Mouse (Mus musculus) E14TG2a.4 (cell line): ENCODE results near the gene Bbox1.

Experiments
- H3K27me3 ChIP-seq: 2 replicates; pipeline ENCODE4 v1.6.1; 2014; ENCODE audit warnings: low read length, control low read depth; ENCODE audit not compliant: insufficient read depth
- H3K36me3 ChIP-seq: 2 replicates; pipeline ENCODE4 v1.6.1; 2014; ENCODE audit warnings: low read length, control low read depth; ENCODE audit not compliant: insufficient read depth
- H3K4me1 ChIP-seq: replicated peaks from 2 replicates; pipeline ENCODE4 v1.6.1; 2014; ENCODE audit warnings: low read depth, low read length, control low read depth
- H3K4me3 ChIP-seq: replicated peaks from 2 replicates; pipeline ENCODE4 v1.5.1; 2014; ENCODE audit warnings: mild to moderate bottlenecking, low read length
- H3K9me3 ChIP-seq: 2 replicates; pipeline ENCODE4 v1.6.1; 2014; ENCODE audit warnings: low read length, control low read depth
- CTCF ChIP-seq: conservative IDR thresholded peaks from 2 replicates; pipeline ENCODE4 v1.5.1; 2014; ENCODE audit warnings: low read length
- NANOG ChIP-seq: IDR thresholded peaks from 2 replicates; pipeline ENCODE4 v1.6.1; 2014; ENCODE audit warnings: borderline replicate concordance, low read length, mixed read lengths
- POU5F1 ChIP-seq: IDR thresholded peaks from 2 replicates; pipeline ENCODE4 v1.6.1; 2014; ENCODE audit warnings: low read length, borderline replicate concordance

Bbox1 gene

DNA sequence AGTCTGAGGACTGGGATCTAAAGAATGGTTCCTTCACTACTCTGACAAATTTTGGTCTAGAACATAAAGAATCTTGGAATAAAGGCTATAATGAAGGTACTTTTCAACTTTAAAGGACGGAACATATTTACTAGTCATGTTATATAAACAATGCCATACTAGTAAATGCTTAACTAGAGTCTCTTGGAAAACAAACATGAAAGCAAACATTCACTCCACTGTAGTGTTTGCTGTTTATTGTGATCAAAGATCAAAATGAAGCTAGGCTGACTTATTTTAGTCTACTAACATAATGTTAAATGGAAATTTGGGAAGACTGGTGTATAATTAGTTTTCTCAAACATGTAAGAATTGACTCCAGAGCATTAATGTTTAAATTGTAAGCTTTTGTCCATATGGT lies 4.9 kb upstream of the Bbox1 start:
- Histone ChIP-seq H3K36me3 (no peaks in the 10 kb centered on the region), H3K9me3 (no peaks in the 10 kb centered on the region), H3K4me1 (no peaks in the 10 kb centered on the region), H3K4me3 (no peak overlapping the region), H3K27me3 (no peaks in the 10 kb centered on the region)
- TF ChIP-seq POU5F1 (no peak), NANOG (no peak), CTCF (no peak)

DNA sequence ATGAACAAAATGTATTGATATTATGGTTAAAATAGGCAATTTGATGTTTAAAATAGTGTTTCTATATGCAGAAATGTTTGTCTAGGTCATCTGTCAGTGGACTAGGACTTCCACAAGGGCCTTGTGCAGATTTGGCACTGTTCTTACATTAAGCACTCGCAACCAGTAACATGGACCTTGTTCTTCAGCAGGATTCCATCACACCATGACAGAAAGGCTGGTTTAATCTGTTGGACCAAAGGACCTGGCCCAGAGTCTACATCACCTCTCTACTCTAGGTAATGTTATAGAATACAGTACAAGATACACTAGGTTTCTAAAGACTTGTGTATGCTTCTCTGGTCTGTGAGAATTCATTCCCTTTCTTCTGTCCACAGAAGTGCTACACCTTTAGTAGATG lies 4.4 kb upstream of the Bbox1 start:
- Histone ChIP-seq H3K4me3 (no peak overlapping the region), H3K4me1 (no peaks in the 10 kb centered on the region)

DNA sequence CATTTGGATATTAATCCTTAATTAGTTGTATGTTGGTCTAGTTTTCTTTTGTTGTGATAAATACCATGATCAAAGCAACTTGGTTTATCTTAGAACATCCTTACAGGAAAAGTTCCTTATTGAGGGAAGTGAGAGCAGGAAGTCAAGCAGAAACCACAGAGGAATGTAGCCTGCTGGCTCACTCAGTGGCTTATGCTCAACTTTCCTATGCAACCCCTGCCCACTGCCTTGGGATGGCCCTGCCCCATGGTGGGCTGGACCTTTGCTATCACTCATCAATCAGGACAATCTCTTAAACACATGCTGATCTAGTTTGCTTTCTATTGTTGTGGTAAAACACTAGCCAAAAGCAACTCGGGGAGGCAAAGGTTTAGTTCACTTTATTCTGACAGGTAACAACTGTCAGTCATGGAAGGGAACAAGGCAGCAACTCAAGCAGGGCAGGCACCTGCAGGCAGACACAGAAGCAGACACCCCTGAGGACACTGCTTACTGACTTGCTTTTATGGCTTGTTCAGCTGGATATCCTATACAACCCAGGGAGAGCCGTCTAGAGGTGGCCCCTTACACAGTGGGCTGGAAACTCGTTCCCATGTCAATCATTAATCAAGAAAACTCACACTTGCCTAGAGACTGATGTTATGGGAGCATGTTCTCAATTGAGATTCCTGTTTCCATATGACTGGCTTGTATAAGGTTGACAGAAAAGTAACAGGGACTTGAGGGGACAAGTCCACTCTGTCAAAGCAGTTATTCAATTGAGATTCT lies 1.9 kb upstream of the Bbox1 start:
- Histone ChIP-seq H3K4me3 (no peak overlapping the region), H3K4me1 (no peaks in the 10 kb centered on the region), H3K27me3 (no peaks in the 10 kb centered on the region), H3K36me3 (no peaks in the 10 kb centered on the region), H3K9me3 (no peaks in the 10 kb centered on the region)
- TF ChIP-seq POU5F1: no peak
- TF ChIP-seq CTCF: no peak
- no peak for TF ChIP-seq NANOG

More for the DNA sequence above, 4.4 kb upstream of the Bbox1 start:
- H3K27me3 ChIP-seq: no peaks in the 10 kb centered on the region
- H3K9me3 ChIP-seq: no peaks in the 10 kb centered on the region
- no peaks in the 10 kb centered on the region for H3K36me3 ChIP-seq
- TF ChIP-seq CTCF: no peak

- TF ChIP-seq POU5F1 (no peak), NANOG (no peak), CTCF (no peak)
- H3K36me3 ChIP-seq: no peaks in the 10 kb centered on the region
- no peak overlapping the region for H3K4me3 ChIP-seq
- H3K9me3 ChIP-seq: no peaks in the 10 kb centered on the region
- no peaks in the 10 kb centered on the region for H3K4me1 ChIP-seq
- H3K27me3 ChIP-seq: no peaks in the 10 kb centered on the region
Observed at GRCm38 (mm10) chr2:110314074-110314473, 286 bp downstream of the Bbox1 start.

- TF ChIP-seq NANOG (no peak), POU5F1 (no peak), CTCF (no peak)
- Histone ChIP-seq H3K4me1 (no peaks in the 10 kb centered on the region), H3K36me3 (no peaks in the 10 kb centered on the region), H3K4me3 (no peak overlapping the region), H3K27me3 (no peaks in the 10 kb centered on the region), H3K9me3 (no peaks in the 10 kb centered on the region)
Observed at GRCm38 (mm10) chr2:110313305-110313824, 995 bp downstream of the Bbox1 start.

DNA sequence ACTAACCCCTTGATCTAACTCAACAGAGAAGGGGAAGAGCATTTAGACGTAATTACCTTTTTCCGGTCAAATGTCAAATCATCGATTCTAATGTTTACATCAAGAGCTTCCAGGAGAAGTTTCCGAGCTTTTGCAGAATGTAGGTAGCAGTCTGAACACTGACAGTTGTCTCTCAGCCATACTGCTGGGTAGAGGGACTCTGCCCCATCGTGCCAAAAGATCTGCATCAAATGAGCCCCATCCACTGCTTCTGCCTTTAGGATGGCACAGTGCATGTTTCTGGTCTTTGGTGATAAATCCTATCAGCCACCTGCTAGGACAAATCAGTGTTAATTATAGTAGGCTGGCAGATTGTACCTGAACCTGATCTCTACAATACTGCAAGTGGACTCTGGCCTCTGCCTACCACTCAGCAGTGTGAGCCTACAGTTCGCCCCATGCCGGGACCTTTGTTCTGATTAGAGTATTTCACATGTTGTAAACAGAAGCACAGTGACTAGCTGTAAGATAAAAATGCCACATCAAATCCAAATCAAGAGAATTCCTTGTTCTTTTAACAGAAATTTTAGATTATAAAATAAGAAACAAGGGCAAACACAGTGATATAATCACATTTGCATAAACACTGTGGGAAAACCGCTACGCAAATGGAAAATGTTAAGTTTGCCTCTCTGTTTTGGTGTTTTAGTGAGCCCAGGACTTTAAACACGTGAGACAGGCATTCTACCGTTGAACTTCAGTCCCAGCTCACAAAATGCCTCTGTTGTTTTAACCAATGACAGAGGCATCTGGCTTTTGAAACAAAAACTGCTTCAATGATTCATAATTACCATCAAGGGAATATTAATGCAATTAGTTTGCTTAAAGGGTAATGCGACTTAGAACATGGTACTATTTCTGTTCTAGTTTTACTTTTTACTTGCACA lies 8.7 kb downstream of the Bbox1 start:
- Histone ChIP-seq H3K4me3 (no peak overlapping the region), H3K36me3 (no peaks in the 10 kb centered on the region), H3K27me3 (no peaks in the 10 kb centered on the region), H3K9me3 (no peaks in the 10 kb centered on the region), H3K4me1 (no peaks in the 10 kb centered on the region)
- no peak for TF ChIP-seq NANOG
- TF ChIP-seq POU5F1: no peak
- TF ChIP-seq CTCF: no peak

- no peaks in the 10 kb centered on the region for H3K36me3 ChIP-seq
- H3K9me3 ChIP-seq: no peaks in the 10 kb centered on the region
- no peaks in the 10 kb centered on the region for H3K27me3 ChIP-seq
- H3K4me1 ChIP-seq: no peaks in the 10 kb centered on the region
- no peak overlapping the region for H3K4me3 ChIP-seq
- no peak for TF ChIP-seq POU5F1
- no peak for TF ChIP-seq CTCF
- TF ChIP-seq NANOG: no peak
Observed at GRCm38 (mm10) chr2:110302261-110302660, 12.1 kb downstream of the Bbox1 start.

DNA sequence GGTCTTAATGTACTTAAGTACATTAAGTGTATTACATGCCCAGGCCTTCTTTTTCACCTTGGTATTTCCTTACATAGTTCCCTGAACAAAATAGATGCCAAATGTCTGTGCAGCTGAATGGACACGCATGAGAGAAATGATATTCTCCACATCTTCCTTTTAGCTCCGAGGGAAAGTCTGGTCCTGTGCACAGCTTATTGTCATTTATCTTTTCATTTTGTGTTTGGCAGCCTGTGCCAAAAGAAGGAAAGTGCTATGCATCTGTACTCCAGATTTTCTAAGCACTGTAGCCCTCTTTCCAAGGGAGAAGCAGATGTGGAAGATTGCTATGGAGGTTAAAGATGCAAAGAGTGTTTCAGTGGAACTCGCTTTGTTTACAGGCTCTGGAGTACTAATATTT lies 13.0 kb downstream of the Bbox1 start:
- H3K27me3 ChIP-seq: no peaks in the 10 kb centered on the region
- H3K36me3 ChIP-seq: no peaks in the 10 kb centered on the region
- H3K4me1 ChIP-seq: no peaks in the 10 kb centered on the region
- no peaks in the 10 kb centered on the region for H3K9me3 ChIP-seq
- TF ChIP-seq POU5F1: no peak
- no peak for TF ChIP-seq CTCF
- TF ChIP-seq NANOG: no peak
- no peak overlapping the region for H3K4me3 ChIP-seq
